Mouse (Mus musculus): ENCODE measurements around the gene Zfp280b.
"Not testable (repeated sequence)": the region's sequence is repeated elsewhere in the genome, so short reads cannot be mapped to it uniquely, and the experiment has no call there.

Zfp280b gene

DNA sequence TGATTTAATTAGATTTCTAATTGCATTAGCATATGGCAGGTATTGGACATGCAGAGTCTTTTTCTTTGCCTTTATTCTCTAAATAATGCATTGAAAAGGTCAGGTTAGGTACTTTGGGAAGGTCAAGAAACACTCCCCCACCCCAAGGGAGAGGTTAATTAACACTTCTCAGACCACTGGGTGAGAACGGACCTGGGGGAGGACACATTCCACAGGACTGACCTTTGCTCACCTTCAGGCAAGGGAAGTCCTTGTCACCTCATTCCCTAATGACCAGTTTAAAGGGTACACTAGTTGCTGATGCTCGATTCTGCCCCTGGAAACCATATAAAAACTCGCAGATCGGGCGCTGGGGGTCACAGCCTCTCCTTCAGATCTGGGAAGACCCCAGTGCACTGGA, 3.2 kb upstream of the Zfp280b start:
- DNase-seq (ENCODE audit: low read depth in 1 of 2, low spot score in 2 of 2), result no peak

GRCm38 (mm10) chr10:76030496-76030895, 2.0 kb upstream of the Zfp280b start:
- no peak for DNase-seq (ENCODE audit: low read depth in 1 of 2, low spot score in 2 of 2)

GRCm38 (mm10) chr10:76031511-76032401, 694 bp upstream of the Zfp280b start:
- no peak for DNase-seq (ENCODE audit: low read depth in 1 of 2, low spot score in 2 of 2)

DNA sequence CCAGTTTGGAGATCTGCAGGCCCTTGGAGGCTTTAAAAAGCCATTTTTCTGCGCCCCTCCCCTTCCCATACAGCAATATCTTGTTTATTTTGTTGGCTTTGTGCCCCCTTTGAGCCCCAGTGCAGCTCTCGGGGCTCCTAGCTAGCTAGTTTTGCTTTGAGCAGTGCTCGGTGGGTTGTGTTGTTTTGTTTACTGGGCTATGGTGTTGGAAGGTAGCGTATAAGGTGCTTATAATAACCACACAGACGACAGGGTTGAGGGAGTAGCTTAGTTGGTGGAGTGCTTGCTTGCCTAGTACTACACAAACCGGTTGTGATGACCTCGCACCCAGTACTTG, 637 bp downstream of the Zfp280b start:
- no peak for DNase-seq (ENCODE audit: low read depth in 1 of 2, low spot score in 2 of 2)

DNA sequence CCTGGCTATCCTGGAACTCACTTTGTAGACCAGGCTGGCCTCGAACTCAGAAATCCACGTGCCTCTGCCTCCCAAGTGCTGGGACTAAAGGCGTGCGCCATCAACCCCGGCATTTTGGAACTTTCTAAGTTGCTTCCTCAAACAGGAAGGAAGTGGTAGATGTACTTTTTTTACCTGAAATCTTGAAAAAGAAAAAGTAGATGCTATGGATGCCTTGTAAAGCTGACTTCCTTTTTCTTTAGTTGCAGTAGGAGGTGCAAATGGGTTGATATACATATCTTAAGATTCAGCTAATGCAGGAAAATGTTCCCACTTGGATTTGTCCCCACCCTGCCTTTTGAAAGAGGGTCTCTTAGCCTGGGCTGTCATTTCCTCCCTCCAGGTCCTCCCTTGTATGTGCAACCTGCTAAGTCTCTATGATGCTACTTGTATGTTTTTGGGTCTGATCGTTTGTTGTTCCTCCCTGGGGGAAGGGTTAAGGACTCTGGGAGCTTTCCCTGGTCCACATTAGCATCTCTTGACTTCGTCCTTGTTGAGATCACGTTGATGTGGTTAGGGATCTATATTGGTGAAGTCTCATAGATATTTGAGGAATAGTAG, 1.7 kb downstream of the Zfp280b start:
- DNase-seq (ENCODE audit: low read depth in 1 of 2, low spot score in 2 of 2), result no peak

DNA sequence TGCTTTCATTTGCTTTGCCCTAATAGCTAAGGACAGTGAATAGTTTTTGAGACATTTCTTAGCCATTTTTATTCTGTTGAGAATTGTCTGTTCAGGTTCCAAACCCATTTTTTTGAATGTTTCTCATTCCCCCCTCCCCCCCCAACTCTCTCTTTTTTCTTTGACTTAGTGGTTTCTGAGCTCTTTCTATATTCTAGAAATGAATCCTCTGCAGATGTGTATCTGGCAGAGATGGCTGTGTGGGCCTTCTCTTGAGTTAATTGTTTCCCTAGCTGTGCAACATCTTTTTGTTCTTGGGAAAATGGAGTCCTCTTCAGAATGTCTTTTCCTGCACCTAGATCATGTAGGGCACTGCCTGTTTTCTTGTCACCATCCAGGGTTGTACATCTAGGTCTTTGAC, 2.8 kb downstream of the Zfp280b start:
- DNase-seq (ENCODE audit: low read depth in 1 of 2, low spot score in 2 of 2), result no peak

- DNase-seq (ENCODE audit: low read depth in 1 of 2, low spot score in 2 of 2), result no peak
Measured at GRCm38 (mm10) chr10:76036962-76037361, 4.5 kb downstream of the Zfp280b start.

- no peak for DNase-seq (ENCODE audit: low read depth in 1 of 2, low spot score in 2 of 2)
Measured at GRCm38 (mm10) chr10:76045343-76045742, 12.9 kb downstream of the Zfp280b start.

DNA sequence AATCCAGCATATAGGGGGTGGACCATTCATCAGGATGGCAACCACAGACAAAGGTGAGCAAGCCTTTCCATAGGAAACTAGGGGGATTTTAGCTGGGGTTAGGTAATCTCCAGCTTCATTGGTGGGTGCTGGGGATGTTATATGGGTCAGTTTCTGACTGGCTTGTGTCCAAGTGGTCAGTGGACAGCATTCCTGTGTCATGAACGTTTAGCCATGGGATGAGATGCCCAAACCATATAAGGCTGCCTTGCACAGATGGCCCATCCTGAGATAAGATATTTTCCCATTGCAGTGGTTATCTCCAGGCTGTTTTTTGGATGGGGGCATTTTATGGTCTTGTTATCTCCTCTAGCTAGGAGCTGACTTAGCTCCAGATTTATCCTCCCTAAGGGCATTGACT, 14.3 kb downstream of the Zfp280b start:
- no peak for DNase-seq (ENCODE audit: low read depth in 1 of 2, low spot score in 2 of 2)

DNA sequence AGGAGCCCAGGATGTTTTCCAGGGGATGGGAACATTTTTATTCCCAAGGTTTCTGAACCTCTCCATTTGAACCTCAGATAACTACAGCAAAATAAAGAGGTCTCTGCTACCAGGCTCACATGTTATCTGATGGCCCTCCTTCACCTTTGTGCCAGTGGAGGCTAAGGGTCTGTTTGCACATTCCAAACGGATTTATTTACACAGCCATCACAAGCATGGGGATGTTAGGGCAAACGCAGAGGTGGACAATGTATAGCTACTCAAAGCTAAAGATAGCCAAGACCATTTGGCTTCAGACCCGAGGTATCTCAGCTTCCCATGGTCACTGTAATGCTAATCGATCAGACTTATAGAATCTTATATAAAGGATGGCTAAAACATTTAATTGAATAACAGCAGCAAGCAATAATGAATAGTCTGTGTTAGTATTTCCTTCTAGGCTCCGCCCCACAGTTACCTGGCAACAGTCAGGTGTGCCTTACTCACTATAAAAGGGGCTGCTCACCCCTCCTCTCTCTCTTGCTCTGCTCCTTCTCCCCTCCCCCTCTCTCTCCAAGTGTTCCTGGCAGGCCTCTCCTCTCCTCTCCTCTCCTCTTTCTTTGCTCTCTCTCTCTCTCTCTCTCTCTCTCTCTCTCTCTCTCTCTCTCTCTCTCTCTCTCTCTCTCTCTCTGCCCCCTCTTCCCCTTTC, 14.9 kb downstream of the Zfp280b start:
- DNase-seq (ENCODE audit: low read depth in 1 of 2, low spot score in 2 of 2), result no peak

- no peak for DNase-seq (ENCODE audit: low read depth in 1 of 2, low spot score in 2 of 2)
Measured at GRCm38 (mm10) chr10:76048967-76049366, 16.5 kb downstream of the Zfp280b start.

GRCm38 (mm10) chr10:76051860-76052259, 19.4 kb downstream of the Zfp280b start:
- no peak for DNase-seq (ENCODE audit: low read depth in 1 of 2, low spot score in 2 of 2)

DNA sequence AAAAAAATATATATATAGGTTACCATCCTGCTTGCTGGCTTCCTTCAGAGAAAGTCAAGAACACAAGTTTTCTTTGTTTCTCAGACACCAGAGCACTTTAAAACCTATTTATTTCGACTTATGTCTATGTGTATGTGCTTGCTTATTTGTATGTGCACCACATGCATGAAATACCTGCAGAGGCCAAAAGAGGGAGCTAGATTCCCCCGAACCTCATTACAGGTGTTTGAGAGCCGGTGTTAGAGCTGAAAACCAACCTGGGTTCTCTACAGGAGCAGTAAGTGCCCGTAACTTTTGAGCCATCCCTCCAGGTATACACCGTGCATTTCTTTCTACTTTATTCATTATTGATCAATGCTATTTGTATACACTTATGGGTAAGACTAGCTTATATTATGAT, 30.0 kb downstream of the Zfp280b start:
- DNase-seq (ENCODE audit: low read depth in 1 of 2, low spot score in 2 of 2), result no peak

DNA sequence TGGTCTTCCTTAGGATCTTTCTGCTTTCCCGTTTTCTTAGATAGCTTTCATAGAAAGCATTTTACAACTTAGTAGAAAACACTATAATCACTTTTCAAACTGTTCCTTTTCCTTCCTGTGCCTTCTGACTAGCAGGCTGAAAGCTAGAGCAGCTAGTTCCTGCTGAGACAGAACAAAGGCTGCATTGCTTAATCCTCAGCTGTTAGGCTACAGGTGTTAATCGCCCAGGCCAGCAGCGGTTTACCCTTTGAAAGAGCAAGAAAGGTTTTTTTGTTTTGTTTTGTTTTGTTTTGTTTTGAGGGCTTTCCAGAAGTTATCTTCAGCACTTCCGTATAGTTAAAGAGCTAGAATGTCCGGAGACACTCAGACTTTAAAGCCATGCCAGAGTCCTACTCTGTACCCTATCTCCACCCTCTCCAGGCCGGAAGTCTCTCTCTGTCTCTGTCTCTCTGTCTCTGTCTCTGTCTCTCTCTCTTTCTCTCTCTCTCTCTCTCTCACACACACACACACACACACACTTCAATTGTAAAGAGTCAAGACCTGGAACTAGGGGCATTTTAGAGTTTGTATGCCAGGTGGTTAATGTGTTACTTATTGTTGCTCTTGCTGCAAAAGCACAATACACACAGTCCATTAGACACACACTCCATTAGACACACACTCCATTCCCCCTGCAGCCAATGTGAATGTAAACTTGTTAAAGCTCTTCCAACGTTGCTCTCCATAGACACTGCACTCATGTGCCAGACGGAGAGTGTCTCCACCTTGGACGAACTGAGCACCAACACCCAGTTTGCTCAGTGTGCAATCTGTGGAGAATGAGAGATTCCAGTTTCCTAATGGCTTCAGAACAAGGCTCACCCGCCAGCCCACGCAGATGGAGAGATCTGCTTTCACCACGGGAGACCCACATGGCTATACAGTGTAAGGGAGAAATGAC, 35.5 kb downstream of the Zfp280b start:
- DNase-seq (ENCODE audit: low read depth in 1 of 2, low spot score in 2 of 2), result no peak

DNA sequence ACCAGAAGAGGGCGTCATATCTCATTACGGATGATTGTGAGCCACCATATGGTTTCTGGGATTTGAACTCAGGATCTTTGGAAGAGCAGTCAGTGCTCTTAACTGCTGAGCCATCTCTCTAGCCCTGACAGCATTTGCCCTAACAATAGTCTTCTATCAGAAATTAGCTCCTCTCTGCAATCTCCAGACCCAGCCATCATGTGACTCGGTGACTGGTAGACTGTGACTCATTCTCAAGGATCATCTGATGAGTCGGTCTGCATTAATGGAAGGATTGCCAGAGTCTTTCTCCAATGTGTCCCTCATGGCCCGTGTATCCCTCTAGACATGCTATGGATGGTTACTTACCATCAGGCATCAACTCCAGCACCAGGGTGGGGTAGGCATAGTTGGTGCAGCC, 39.6 kb downstream of the Zfp280b start:
- not testable (repeated sequence) for DNase-seq (ENCODE audit: low read depth in 1 of 2, low spot score in 2 of 2)

DNA sequence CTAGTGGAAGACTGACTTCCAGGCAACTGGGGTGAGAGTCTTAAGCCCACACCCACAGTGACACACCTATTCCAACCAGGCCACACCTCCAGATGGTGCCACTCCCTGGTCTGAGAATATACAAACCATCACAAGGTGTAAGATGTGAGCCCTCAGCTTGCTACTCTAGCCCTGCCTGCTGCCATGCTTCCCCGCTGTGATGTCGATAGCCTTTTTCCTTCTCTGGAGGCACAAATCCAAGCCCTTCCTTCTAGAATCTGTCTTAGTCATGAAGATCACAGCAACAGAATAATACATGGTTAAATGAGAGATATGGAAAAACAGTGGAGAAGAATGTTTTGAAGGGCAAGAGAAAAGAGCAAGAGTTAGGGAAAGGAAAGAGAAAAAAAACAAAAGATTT, 44.6 kb downstream of the Zfp280b start:
- DNase-seq (ENCODE audit: low read depth in 1 of 2, low spot score in 2 of 2), result not testable (repeated sequence)
